Mouse (Mus musculus): ENCODE results near the gene Fadd.
A peak's percentile ranks its signal among the peaks of the same experiment; 100 is the strongest.

Fadd gene

DNA sequence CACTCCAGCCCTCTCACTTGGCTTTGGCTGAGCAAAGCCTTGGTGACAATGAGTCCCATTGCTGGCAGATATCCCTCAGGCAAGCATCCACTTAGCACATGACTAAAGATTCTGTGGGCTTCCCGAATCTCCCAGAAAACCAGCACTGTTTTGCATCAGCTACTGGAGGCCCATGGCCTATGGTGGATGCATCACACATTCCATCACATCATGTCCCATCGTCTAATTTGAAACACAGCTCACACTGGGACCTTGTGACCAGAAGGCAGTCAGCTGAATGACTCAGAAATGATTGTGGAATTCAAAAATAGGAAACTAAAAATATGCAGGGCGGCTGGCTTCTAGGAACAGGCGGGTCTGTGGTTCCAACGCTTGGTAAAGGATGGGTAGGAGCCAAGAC lies 4.4 kb downstream of the Fadd start:
- no peak for DNase-seq (ENCODE audit: low spot score)

DNA sequence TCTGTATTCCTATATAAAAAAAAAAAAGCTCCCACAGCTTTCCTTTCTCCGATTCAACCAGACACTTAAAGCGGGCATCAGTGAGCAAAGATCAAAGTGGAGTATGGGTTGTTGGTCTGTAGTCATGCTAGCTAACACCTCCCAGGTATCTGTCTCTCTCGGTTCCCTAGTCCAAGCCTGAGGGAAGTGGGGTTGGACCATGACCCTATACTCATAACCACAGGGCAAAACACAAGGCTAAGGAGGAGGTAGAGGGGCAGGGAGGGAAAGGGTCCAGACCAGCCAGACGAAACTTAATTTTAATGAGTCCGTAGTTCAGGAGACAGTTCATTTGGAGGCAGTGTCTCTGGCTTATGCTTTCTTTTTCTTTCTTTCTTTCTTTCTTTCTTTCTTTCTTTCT lies 10.0 kb downstream of the Fadd start:
- DNase-seq (ENCODE audit: low spot score): no peak

DNA sequence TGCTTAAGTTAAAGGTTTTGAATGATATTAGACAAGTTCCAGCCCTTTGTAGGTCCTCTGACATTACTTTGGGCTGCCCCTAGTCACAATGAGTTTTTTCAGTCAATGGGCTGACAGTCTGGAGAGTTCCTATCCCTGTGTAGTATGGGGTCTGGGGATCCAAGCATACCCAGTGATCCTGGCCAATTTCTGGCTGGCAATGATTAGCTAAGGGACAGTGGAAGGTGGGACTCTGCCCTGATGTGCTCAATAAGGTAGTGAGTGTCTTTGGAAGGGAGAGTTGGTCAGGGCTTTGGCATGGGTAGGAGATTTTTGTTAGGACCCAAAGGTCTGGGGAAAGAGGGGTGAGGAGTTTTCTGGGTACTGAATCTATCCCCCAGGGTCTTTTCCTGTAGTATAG lies 10.7 kb downstream of the Fadd start:
- no peak for DNase-seq (ENCODE audit: low spot score)

- DNase-seq (ENCODE audit: low spot score): peak; percentile 53
Measured at GRCm38 (mm10) chr7:144569428-144569827, 12.8 kb downstream of the Fadd start.

DNA sequence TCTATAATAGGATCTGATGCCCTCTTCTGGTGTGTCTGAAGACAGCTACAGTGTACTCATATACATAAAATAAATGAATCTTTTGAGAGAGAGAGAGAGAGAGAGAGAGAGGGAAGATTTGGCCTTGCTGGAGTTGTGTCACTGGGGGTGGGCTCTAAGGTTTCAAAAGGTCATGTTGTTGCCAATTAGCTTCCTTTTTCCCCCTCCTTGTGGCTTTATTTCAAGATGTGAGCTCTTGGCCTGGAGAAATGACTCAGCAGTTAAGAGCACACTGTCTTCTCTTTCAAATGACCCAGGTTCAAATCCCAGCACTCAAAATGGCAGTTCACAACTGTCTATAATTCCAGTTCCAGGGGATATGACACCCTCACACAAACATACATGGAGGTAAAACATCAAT lies 14.2 kb downstream of the Fadd start:
- no peak for DNase-seq (ENCODE audit: low spot score)

DNA sequence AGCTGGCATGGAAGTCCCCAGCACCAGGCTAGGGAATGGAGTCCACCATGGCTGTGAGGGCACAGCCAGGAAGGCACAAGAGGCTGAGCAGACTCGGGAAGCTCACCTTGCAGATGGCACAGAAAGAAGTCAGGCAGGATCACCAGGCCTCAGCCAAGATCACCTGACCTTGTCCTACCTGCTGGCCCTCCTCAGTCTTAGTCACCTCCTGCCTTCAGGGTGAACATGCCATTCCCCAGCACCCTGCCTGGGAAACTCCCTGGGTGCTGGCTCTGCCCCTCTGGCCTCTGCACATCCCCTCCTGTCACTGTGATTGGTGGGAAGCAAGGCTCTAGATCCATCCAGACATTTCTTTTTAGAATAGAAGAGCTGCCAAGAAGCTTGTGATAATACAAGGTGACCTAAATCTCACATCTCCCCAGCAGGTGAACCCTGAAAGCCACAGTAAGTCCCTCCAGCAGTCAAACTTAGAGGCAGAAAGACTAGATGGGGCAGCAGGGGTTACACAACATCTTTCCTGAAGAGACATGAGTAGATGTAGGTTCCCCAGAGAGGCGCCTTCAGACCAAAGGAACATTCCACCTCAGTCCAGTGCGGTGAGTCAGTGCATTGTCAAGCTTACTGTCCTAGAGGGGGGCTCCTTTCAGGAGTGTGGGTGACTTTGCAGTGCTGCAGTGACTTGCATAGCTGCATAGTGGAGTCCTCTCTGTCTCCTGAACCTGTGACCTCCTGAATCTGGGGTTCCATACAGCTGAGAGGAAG lies 15.2 kb downstream of the Fadd start:
- no peak for DNase-seq (ENCODE audit: low spot score)

DNA sequence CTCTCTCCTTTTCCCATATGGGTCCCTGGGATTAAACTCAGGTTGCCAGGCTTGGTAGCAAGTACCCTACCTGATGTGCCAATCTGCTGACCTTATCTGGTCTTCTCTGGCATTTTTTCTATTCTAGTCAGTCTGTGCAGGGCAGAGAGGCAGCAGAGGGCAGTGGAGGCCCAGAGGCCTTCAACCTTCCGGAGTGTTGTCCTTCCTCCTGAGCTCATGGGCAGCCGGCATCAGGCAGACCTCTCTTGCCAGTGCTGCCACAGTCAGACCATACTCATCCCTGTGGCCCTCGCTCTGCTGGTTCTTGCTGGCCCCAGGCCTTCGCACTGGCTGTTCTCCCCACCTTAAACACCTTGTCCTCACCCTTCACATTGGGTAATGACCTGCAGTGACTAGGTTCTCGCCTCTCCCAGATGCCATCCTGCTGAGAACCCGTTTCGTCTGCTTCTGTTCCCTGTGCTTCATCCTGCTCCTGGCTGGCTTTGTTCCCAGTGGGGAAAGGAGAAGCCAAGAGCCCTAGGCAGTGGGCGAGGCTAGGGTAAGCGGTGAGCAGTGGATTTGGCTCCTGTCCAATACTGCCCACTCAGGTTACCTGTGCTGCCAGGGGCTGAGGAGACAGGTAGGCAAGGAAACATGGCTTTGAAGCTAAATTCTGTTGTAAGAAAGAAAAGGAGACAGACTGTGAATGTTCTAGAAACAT lies 18.7 kb downstream of the Fadd start:
- no peak for DNase-seq (ENCODE audit: low spot score)

DNA sequence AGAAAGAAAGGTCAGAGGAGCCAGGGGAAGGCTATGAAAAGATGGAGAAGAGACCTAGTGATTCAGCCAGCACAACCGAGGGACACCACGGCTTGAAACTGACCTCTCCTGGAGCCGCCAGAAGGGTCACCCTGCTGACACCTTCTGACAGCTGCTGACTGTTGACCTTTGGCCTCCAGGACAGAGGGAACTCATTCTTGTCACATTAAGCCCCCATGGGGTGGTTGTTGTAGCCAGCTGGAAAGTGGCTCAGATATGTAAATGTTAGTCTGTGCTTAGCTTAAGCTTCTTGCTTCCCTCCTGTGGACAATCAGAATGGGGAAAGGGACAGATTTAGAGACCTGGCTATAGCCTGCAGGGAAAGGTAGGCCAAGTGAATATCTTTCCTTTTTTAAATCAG lies 20.2 kb downstream of the Fadd start:
- no peak for DNase-seq (ENCODE audit: low spot score)

DNA sequence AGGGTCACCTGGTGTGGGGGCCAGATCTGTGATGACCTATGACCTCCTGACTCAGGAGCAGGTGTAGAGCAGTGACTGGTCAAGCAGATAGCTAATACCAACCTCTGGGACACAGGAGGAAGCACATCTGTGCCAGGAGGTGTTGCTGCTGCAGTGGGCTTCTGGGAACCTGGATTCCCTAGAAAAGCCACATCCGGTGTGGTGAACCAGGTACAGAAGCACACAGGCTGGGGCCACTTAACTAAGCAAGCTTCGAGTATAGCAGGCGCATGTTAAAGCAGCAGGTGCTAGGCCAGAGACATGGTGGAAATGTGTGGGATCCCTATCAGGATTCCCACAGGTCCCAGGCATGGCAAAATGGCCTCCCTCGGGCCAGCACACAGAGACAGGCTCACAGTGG lies 21.7 kb downstream of the Fadd start:
- no peak for DNase-seq (ENCODE audit: low spot score)

- no peak for DNase-seq (ENCODE audit: low spot score)
Measured at GRCm38 (mm10) chr7:144558552-144558951, 23.7 kb downstream of the Fadd start.

GRCm38 (mm10) chr7:144554123-144554472 lies 28.2 kb downstream of the Fadd start:
- no peak for DNase-seq (ENCODE audit: low spot score)

GRCm38 (mm10) chr7:144553237-144554122 lies 28.8 kb downstream of the Fadd start, which contains the start of gene Ppfia1:
Ppfia1 (minus strand) TSS chr7:144553729.
- DNase-seq (ENCODE audit: low spot score): peak; percentile 97

- no peak for DNase-seq (ENCODE audit: low spot score)
Measured at GRCm38 (mm10) chr7:144552274-144552673, 30.0 kb downstream of the Fadd start.

GRCm38 (mm10) chr7:144550811-144551210 lies 31.5 kb downstream of the Fadd start:
- DNase-seq (ENCODE audit: low spot score): no peak

GRCm38 (mm10) chr7:144549904-144550566 lies 32.2 kb downstream of the Fadd start:
- no peak for DNase-seq (ENCODE audit: low spot score)

- no peak for DNase-seq (ENCODE audit: low spot score)
Measured at GRCm38 (mm10) chr7:144545231-144545630, 37.0 kb downstream of the Fadd start.

- no peak for DNase-seq (ENCODE audit: low spot score)
Measured at GRCm38 (mm10) chr7:144541351-144541750, 40.9 kb downstream of the Fadd start.

DNA sequence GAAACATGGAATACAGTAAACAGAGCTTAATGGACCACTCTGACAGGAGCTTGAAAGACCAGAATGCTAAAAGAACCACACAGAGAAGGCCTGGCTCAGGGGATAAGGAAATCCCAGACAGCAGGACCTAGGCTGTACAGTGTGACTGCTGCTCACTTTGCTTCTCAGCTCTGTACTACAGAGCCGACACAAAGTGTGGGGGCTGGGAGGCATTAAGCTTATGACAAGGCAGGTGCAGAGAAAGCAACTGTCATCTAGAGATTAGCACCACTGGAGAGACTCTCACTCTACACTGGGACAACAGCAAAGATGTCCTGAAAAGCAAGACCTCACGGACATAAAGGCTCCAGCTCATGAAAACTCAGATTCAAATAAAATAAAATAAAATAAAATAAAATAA lies 43.1 kb downstream of the Fadd start:
- no peak for DNase-seq (ENCODE audit: low spot score)

DNA sequence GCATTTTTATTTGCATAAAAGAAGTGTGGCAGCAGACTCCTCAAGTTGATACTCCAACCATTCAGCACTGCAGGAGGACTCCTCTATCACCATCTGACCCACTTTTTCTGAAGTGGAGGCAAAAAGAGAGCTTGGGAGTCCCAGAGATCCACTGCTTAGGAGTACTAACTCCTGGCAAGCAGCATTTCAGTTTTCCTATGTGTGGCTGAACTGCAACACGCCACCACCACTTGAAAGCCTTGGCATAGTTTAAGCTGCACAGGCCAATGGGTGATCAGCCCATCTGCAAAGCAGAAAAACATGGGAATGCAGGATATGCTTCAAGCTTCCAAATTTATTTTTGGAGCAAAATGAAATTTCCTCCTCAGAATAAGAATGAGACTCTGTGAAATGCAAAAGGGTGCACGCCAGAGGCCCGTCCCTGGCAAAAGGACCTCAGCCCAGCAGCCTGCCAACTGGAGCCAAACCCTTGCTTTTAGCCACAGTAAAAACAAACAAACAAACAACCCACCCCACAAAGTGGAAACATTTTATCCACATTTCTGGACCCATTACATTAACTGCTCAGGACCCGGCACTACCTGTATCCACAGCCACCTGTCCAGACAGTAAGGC lies 44.1 kb downstream of the Fadd start:
- no peak for DNase-seq (ENCODE audit: low spot score)

- DNase-seq (ENCODE audit: low spot score): no peak
Measured at GRCm38 (mm10) chr7:144536367-144536766, 45.9 kb downstream of the Fadd start.

- DNase-seq (ENCODE audit: low spot score): no peak
Measured at GRCm38 (mm10) chr7:144534773-144535172, 47.5 kb downstream of the Fadd start.
